Mouse (Mus musculus): ENCODE data around the gene Zbtb4.
A peak's percentile ranks its signal among the peaks of the same experiment; 100 is the strongest.
"Not testable (repeated sequence)": the region's sequence is repeated elsewhere in the genome, so short reads cannot be mapped to it uniquely, and the experiment has no call there.

Zbtb4 gene

GRCm38 (mm10) chr11:69765221-69766125, at the start of gene Zbtb4:
Zbtb4 (plus strand) TSS chr11:69765912.
- DNase-seq (ENCODE audit: low spot score in 2 of 2) = no peak

DNA sequence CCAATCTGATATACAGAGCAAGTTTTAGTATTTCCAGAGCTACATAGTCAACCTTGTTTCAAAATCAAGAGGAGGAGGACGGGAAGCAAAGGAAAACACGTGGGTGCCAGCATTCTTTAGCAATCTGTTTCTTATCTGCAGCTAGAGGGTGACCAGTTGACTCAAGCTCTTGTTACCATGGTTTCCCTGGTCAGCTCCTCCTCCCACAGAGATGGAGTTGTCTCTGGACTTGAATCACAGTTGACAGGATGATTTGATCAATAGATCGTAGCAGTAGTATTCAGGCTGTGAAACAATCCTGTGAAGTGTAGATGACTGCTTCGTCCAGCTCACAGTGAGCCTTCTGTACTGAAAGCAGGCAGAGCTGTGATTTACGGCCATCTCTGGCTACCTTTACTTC, 49.8 kb upstream of the Zbtb4 start:
- DNase-seq (ENCODE audit: low spot score in 2 of 2) = no peak

DNA sequence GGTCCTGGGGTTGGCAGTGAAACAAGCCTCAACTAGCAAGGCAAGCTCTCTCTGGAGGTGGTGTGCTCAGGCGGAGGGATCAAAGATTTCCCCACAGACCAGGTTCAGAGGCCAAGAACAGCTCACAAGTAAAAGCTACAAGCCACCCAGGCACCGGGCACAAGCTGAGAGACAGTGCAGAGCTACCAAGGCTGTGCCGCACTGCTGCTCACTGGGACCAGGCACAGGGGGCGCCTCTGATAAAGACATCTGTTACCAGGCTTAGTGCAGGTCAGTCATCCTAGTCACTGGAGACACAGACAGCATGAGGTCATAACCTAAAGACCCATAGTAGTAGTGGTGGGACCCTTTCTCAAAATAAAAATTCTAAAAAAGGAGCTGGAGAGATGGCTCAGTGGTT, 48.8 kb upstream of the Zbtb4 start:
- no peak for DNase-seq (ENCODE audit: low spot score in 2 of 2)

DNA sequence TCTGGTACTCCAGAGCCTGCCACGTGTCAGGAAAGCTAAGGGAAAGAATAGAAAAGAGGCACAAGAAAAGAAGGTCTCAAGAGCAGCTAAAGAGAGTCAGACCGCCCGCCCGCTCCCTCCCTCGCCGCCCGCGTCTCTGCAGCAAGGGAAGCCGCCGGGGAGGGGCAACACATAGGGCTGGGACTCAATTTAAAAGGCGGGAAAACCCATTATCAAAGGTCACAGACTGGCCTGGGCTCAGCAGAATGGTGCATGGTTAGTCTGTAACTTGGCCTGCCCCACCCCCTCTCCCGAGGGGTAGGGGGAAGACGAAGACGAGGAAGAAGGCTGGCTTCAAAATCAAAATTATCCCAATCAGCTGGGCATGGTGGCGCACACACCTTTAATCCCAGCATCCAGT, 47.1 kb upstream of the Zbtb4 start:
- DNase-seq (ENCODE audit: low spot score in 2 of 2) = no peak

- no peak for DNase-seq (ENCODE audit: low spot score in 2 of 2)
Observed at GRCm38 (mm10) chr11:69719423-69719822, 46.3 kb upstream of the Zbtb4 start.

DNA sequence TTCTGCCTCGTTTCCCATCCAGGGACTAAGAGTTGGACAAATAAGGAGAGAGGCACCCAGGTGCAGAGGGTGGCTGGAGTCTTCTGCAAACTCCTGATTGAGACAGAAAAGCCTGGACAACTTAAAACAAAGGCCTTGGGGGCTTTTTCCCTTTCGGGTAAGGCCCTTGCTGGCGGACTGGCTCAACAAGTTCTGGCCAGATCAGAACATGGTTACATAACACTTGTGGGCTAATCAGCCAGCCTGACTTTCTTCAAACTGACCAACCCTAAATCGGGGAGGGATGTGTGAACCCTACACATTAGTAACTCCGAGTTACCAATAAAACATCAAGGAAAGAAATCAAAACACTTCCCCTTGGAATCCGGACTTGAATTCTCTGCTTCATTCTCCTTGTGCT, 44.9 kb upstream of the Zbtb4 start:
- DNase-seq (ENCODE audit: low spot score in 2 of 2) = no peak

- DNase-seq (ENCODE audit: low spot score in 2 of 2) = no peak
Observed at GRCm38 (mm10) chr11:69723074-69723473, 42.6 kb upstream of the Zbtb4 start.

DNA sequence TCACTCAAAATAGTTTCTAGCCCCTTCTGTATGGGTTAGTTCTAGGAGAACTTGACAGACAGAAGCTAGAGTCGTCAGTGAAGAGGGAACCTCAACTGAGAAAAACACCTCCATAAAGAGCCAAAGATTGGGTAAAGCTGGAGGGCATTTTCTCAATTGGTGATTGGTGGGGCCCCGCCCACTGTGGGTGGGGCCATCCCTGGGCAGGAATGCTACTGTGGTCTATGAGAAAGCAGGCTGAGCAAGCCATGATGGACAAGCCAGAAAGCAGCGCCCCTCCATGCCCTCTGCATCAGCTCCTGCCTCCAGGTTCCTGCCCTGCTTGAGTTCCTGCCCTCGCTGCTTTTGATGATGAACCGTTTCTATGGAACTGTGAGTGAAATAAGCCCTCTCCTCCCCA, 39.8 kb upstream of the Zbtb4 start:
- no peak for DNase-seq (ENCODE audit: low spot score in 2 of 2)

GRCm38 (mm10) chr11:69729063-69729462, 36.6 kb upstream of the Zbtb4 start:
- no peak for DNase-seq (ENCODE audit: low spot score in 2 of 2)

DNA sequence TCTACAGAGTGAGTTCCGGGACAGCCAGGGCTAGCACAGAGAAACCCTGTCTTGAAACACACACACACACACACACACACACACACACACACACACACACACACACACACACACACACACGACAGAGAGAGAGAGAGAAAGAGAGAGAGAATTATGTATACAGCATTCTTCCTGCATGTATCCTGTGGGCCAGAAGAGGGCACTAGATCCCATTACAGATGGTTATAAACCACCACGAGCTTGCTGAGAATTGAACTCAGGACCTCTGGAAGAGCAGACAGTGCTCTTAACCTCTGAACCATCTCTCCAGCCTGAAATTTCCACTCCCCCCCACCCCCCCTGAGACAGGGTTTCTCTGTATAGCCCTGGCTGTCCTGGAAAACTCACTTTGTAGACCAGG, 34.3 kb upstream of the Zbtb4 start:
- not testable (repeated sequence) for DNase-seq (ENCODE audit: low spot score in 2 of 2)

- DNase-seq (ENCODE audit: low spot score in 2 of 2) = no peak
Observed at GRCm38 (mm10) chr11:69751635-69752034, 14.1 kb upstream of the Zbtb4 start.

GRCm38 (mm10) chr11:69752686-69753085, 13.0 kb upstream of the Zbtb4 start:
- no peak for DNase-seq (ENCODE audit: low spot score in 2 of 2)

DNA sequence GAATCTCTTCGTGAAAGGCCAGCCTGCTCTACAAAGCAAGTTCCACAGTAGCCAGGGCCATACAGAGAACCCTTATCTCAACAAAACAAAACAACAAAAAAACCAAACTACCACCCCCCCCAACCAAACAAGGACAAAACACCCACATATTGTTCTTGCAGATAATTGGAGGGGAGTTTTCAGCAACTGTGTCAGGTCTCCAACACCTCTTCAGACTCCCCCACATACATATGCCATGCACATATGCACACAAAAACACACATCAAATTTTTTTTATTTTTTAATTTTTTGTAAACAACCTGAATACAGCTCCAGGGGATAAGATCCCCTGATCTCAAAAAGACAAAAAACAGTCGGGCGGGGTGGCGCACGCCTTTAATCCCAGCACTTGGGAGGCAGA, 11.5 kb upstream of the Zbtb4 start:
- DNase-seq (ENCODE audit: low spot score in 2 of 2) = no peak

DNA sequence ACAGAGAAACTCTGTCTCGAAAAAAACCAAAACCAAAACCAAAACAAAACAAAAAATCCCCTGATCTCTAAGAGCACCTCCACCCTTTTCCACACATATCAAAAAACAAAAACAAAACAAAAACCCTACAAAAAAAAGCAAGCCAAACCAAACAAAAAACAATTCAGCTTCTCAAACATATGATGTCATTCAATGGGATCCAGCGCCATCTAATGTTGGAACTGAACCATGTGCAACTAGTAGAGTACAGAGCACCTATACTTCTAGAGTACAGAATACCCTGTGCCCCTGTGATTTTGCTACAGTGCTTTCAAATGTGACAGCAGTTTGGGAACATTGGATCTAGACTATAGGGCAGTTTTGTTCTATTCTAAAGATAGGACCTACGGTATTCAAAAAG, 11.0 kb upstream of the Zbtb4 start:
- no peak for DNase-seq (ENCODE audit: low spot score in 2 of 2)

GRCm38 (mm10) chr11:69757303-69758089, 8.2 kb upstream of the Zbtb4 start:
- no peak for DNase-seq (ENCODE audit: low spot score in 2 of 2)

DNA sequence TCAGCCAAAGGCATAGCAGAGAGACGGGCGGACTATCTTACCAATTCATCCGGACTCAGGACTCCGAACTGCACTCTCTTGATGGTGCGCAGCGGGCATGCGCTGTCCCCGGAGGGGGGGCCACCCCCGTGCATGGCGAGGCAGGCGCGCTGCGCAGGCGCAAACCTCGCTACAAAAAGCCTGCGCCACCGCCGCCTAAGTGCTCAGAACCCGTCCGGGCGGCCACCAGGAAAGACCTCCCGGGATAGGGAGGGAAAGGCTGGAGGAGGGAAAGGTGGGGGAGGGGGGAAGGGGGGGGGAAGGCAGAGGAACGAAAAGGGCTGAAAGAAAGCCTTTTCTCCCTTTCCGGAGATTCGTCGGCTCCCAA, 7.6 kb upstream of the Zbtb4 start:
- DNase-seq (ENCODE audit: low spot score in 2 of 2) = peak; percentile 90 to 94

DNA sequence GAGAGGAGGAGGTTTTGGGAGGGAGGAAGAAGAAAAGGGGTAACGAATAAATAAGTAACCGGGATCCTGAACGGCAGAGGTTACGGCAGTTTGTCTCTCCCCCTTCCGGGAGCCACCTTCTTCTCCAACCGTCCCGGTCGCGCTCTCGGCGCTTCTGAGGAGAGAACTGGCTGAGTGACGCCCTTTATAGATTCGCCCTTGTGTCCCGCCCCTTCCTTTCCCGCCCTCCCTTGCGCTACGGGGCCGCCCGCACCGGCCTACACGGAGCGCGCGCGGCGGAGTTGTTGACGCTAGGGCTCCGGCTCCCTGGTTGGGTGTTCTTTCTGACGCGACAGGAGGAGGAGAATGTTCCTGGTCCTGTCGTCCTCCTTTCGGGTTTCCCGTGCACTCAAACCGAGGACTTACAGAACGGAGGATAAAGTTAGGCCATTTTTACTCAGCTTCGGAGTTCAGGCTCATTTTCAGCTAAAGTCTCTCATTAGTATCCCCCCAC, 7.2 kb upstream of the Zbtb4 start, which contains the start of gene Polr2a:
Gene Polr2a (minus strand): TSS at position 160 of the 493 bp plus-strand sequence.
- DNase-seq (ENCODE audit: low spot score in 2 of 2) = peak; percentile 96

GRCm38 (mm10) chr11:69758971-69759721, 6.6 kb upstream of the Zbtb4 start:
- peak; percentile 77 to 78 for DNase-seq (ENCODE audit: low spot score in 2 of 2)

DNA sequence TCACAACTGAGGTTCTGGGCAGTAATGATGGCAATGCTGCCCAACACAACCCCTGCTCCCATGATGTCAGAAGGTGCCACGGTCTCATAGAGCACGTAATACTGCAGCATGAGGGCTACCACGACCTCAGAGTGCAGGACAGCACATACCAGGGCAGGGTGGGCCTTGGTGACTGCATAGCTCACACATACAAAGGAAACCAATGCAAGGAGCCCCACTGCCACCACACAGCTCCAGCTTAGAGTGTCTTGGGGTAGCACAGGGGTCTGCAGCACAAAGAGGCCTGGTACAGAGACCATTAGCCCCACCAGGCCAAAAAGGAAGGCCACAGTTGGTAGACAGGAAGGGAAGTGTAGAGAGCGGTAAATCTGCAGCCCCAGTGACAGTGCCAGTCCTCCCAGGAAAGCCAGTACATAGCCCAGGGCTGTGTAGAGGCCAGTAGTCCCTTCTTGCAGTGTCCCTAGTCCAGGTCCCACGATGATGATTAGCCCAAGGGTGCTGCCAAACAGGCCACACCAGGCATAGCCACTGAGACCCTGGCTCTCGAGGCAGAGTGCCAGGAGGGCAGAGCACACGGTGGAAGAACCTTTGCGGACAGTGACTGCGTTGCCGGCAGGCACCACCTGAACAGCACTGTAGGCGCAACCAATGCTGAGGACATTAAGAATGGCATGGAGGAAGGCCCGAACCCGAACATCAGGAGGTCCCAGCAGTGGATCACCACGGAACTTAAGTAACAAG, 5.4 kb upstream of the Zbtb4 start:
- no peak for DNase-seq (ENCODE audit: low spot score in 2 of 2)

- DNase-seq (ENCODE audit: low spot score in 2 of 2) = no peak
Observed at GRCm38 (mm10) chr11:69760901-69761200, 4.9 kb upstream of the Zbtb4 start.

DNA sequence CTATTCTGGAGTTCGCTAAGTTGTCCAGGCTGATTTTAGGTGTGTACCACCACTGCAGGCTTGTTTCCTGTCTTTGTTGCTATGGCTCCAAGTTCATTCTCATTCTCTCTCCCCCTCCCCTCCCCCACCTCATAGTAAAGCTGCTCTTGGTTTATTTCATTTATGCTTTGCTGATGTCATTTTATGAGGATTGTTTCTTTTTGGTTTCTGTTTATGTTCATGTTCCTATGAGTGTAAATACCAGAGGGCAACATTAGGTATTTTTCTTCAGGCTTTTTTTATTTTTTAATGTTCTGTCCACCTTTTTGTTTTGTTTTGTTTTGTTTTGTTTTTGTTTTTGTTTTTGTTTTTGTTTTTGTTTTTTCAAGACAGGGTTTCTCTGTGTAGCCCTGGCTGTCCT, 3.8 kb upstream of the Zbtb4 start, which contains the start of gene Slc35g3:
Gene Slc35g3 (minus strand): TSS at position 101 of the 400 bp plus-strand sequence.
- no peak for DNase-seq (ENCODE audit: low spot score in 2 of 2)
